Mouse (Mus musculus) layer of hippocampus, adult 8-10 months (tissue): ENCODE results near the gene Bnc2. TPM values are rescaled to one million over a fixed set of nuclear protein-coding genes. Genes with fewer than 3 reads are reported as not detected.

Experiments used
- DNase-seq, 2 experiments: peaks; one replicate each; pipeline ENCODE4 v3.0.0; 2022; ENCODE audit warnings: low spot score in 2 of 2
- total RNA-seq, 4 experiments: library from RNA; stranded (reverse); gene quantifications; 2 replicates each; pipeline ENCODE4 v1.2.4; 2022

Gene Bnc2
- total RNA-seq, 4 experiments from 2014 or later, result 1.2 to 2.2 (median 1.3) TPM

DNA sequence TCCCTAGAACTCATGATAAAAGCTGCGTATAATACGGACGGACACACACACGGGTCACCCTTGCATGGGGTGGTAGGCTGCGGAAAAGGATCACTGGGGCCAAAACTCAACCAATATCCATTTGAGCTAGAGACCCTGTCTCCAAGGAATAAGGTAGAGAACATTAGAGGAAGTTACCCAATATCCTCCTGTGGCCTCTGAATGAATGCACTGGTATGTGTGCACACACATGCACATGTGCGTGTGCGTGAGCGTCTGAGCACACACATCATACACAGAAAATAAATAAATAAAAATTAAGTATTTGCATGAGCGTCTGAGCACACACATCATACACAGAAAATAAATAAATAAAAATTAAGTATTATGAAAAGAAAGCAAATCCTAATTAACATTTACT, 241.8 kb downstream of the Bnc2 start:
- no peak for DNase-seq

DNA sequence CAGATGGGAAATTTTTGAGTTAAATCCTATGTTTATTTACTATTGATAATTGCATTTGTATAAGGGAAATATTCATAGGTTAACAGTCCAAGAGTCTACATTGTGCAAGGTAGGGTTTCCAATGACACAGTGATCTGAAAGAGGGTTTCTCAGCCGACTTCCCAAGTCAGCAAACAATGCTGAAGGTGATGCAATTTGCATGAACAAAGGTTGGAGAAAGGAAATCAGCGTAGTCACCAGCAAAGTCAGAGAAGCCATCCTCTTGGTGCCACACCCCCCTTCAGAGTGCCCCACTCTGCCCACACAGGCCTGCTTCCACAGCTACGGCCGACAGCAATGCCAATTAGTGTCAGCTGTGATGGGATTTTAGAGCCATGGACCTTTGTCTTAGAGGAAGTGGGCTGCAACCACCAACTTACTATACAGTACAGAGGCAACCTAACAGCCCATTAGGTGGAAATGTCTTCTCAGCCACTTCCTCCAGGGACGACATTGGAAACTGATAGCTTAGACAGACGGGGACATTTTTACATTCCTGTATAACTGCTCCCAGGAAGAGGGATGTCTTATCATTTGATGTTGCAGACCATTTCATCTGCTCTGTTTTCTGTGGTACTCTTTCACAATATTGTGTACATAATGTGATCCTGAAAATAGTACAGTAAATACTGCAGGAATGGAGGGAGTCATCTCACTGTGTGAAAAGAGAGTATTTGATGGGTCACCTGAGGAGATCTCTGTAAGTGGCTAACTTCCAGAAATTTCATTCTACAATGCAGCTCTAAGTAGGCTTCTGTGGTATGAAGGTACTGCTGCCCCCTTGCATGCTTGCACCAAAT, 243.2 kb downstream of the Bnc2 start:
- no peak for DNase-seq

DNA sequence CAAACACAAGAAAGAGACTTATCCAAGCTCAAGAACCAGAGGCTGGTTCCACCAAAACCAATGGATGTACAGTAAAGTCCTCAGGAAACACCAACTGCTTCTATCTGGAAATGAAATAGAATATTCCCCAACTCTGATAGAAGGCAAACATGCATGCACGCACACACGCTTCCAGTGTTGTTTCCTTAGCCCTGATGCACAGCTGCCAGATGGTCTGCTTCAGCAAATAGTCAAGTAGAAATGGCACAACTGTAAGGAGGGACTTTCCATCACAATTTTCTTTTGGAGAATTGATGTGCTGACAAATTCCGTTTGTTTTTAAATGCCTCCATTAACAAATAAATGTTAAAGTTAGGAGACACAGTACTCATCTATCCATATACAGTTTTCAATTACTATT, 247.1 kb downstream of the Bnc2 start:
- DNase-seq, result no peak

- no peak for DNase-seq
Observed at GRCm38 (mm10) chr4:84411431-84411830, 263.6 kb downstream of the Bnc2 start.

DNA sequence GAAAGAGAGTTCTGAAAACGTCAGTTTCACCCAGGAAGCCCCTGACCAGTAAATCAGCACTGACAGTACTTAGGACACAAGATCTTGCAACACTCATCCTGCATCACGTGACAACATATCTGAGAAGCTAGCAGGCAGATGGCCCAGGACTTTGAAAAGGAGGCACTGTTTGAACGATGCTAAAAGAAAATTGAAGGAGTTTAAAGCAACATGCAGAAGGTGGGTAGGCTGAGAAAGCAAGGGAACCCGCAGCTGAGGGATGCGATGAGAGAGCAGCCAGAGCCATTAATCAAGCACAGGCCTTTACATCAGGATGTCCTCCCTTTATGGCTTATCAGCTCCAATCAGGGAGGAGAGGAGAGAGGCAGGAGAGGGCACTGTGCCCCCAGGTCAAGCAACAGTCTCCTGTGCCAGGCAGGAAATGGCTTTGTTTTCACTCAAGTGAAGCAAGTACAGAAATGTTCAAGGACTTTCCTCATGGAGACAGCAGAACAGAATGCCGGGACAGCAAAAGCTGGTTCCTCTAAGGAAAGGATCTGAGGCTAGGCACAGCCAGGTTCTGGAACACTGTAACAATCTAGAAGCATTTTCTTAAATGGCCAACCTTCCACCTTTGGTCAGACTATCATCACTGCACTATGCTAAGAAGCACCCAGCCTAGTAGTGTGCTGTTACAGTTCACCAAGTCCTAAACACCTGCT, 267.6 kb downstream of the Bnc2 start:
- DNase-seq, result peak; percentile 3 to 6

DNA sequence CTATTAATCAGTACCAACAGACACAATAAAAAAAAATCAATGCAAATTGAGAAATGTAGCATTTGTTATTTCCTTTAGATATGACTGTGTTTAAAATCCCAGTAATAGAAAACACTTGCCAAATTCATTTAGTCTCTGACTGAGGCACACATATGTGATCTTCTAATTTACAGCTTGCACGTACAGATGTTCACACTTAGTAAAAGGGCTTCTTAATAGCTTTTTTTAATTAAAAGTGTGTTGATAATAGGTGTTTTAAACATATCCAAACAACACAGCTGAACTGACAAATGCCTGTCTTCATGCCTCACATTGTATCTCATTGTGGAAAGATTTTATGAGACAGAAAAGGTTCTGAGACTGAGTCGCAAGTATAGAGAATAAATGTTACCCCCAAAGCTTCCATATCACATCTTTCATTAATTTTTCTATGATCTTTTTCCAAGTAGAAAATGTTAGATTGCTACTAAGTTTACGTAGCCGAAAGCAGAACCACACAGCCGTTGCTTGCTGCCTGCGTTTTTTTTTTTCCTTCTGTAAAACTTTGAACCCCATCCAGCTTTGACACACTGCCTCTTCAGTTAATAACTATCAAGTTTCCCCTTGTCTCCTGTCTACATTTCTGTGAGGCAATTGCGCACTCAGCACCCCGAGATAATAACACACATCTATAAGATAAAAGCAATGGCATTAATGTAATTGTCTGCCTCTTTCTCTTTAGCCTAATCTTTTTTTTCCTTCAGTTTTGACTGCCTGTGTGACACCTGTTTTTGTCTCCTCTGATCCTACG, 271.5 kb downstream of the Bnc2 start:
- no peak for DNase-seq

DNA sequence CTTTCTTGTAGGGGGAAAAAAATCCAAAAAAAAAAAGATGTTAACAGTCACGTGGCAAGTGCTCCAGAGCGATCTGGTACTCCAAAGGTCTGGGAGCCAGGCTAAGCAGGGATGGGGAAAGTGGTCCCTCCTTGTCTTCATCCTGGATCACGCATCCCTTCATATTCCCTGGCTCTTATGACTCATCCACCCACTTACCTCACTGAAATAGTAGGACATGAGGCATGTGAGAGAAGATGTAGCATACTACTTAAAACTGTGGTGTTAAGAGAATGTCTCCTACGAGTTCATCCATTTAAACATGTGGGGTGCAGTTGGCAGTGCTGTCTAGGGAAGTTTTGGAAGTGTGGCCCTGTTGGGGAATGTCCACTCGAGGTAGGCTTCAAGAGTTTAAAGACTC, 286.1 kb downstream of the Bnc2 start:
- DNase-seq, result no peak

DNA sequence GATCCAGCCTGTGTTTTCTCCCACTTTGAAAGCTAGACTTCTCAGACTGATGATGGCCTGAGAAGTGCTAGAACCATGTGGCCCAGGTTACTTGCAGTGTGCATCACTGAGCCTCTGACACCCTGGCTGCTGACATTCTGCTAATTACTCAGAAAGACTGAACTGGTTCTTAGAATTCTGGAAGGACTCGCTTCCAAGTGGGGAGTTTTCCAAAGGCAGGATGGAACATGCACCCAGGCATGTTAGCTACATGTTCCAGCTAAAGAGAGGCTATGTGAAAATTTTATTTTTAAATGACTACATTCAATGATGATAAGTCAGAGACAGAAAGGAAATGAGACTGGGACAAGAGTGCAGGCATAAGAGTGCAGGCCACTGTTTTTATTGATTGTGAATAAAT, 289.9 kb downstream of the Bnc2 start:
- no peak for DNase-seq

GRCm38 (mm10) chr4:84379289-84379688, 295.8 kb downstream of the Bnc2 start:
- no peak for DNase-seq

DNA sequence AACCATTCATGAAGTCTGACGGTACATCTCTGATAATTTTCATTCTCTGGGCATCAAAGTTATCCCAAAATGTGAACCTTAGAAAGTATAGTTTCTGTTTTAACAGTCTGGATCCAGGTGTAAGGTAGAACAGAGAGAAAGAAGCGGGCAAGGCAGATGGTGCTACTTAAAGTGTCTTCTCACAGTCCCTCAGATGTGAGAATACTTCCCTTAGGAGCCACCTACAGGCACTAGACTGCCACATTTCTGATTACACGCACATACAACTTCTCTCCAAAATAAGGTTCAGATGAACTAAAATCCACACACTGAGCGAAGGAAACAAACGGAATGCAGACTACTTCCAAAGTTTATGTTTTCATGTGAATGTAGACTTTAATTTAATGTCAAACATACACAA, 297.6 kb downstream of the Bnc2 start:
- DNase-seq, result no peak

DNA sequence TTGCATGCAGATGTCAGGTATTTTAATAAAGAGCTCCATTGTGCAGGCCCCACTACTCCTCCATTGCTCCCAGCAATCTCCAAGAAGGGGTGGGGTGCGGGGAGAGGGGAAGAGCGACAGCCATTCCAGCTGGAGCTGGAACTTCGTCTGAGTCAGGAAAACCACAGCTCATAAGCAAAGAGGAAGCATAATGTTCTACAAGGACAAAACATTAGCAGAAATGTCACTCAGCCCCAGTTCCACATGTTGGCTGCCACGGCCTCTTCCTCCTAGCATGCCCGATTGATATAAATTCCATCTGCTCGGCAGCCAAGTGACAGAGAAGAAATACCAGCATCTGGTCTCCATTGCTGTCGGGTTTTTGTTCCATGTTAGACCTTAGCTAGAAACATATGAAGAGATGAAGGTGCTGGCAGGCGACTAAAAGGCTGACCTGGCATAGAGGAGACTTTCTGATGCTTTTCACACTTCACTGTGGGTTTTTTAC, 312.7 kb downstream of the Bnc2 start:
- DNase-seq, result peak in 1 of 2 experiments; percentile 5

DNA sequence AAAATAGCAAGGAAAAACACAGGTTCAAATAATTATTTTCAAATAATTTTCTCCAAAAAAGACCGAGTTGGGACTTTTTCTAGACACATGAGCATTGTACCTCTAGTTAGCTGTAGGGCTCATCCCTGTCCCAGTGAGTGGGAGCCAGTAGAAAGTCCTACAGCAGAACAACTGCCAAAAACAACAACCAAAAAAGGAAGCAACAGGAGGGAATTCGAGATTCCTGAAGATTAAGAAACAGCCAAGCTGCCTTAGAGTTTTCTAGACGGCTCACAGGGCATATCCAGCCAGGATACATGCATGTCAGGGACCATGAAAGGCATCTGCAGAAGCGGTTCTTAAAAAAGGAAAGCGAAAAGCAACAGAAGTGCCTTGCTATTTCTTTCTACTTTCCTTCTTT, 313.9 kb downstream of the Bnc2 start:
- DNase-seq, result no peak

- no peak for DNase-seq
Observed at GRCm38 (mm10) chr4:84359996-84360395, 315.1 kb downstream of the Bnc2 start.

- no peak for DNase-seq
Observed at GRCm38 (mm10) chr4:84358204-84358603, 316.9 kb downstream of the Bnc2 start.

- DNase-seq, result no peak
Observed at GRCm38 (mm10) chr4:84357382-84357781, 317.7 kb downstream of the Bnc2 start.

DNA sequence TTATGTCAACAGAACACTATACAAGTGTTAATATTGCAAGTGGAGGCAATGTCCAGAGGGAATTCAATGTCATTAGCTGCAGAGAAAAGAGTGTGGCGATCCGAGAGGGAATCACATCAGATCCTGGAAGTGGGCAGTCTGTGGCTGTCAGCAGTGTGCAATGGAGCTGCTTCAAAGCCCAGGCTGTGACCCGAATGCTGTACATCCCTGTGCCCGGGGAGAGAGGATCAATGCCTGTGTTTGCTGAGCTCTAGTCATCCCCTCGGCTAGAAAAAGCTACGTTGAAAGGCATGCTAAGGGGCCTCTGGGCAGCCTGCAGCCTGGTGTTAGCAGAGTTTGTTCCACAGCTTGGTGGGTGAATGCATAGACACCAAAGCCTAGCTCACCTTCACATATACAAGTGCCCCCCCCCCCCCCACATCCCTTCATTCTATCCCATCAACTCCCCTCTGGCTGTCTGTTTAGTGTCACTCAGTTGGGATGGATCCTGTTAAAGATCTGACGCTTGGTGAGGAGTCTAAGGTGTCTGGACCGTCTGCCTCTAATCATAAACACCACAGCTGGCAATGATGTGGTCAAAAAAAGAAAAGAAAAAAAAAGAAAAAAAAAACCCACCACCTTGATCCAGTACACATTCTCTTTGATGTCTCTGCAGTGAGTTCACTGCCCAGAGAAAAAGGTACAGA, 318.5 kb downstream of the Bnc2 start:
- no peak for DNase-seq

DNA sequence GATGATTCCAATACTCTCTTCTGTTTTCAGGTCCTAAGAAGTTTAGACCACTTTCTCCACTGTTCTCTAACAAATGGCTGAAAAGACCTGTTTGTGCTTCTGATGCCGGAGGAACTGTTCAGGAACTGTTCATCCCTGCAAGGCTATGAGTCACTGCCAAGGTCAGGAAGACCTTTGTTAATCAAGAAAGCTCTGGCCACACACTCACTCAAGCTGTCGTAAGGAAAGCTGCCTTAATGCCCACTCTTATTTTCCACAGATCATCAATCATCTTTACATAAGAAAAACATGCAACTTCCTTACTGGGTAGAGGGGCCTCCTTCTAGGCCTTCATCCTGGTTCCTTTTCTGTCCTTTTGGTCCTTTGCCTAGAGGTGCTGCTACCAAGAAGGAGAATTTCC, 322.4 kb downstream of the Bnc2 start:
- DNase-seq, result no peak

DNA sequence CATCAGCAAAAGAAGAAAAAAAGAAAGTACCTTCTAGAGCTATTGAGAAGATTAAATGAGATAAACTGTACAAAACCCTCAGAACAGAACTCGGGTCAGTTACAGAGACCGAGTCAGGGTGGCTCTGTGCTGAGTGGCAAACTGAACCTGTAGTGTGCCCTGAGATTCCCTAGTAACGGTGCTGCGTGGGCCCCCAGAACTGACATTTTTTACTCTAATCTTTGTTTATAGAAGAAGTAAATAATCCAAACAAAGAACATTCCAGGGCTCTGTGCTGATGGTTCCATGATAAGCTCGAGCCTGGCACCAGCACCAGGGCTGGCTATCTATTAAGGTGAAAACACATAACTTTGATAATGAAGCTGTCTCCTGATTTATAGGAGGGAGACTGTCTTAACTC, 325.5 kb downstream of the Bnc2 start:
- DNase-seq, result no peak

DNA sequence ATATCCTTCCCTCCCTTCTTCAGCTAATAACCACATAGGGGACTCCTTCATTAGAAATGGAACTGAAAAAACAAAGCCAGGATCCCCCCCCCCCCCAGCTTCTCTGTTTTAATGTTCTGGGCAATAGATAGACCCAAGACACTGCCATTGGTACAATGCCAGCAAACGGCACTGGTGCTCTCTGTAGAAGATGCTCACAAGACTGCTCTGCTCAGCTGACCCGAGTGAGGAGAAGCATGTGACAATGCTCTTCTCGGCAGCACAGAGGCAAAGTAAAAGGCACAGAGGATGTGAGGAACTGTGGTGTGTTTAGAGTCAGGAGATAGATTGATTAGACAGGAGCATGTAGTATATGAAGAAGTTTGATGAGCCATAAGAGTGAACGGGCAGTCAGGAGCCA, 335.9 kb downstream of the Bnc2 start:
- no peak for DNase-seq

- no peak for DNase-seq
Observed at GRCm38 (mm10) chr4:84331995-84332394, 343.1 kb downstream of the Bnc2 start.

DNA sequence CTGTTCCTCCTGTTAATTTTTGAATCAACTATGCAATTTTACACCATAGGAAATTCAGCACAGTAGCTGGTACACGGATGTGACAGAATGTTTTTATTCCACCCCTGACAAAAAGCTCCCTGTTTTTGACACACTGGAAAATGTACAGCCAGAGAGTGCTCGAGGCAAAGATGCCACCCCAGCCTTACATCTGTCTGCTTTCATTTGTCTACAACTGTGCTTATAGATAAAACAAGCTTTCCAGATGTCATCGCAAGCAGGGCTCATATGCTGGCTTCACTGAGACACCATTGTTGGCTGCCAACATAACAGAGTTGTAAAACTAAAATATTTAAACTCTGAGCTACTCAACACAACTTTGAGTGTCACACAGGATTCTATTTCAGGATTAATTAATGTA, 343.6 kb downstream of the Bnc2 start:
- peak; percentile 3 to 5 for DNase-seq
